Mouse (Mus musculus) bone marrow macrophage, adult 2 months (primary cell): ENCODE measurements at regions not wholly inside any gene's neighbourhood (a gene's known extent, or its start where the extent isn't known, plus 50 kb on each side); places are given as distances from the start of the nearest gene placed in this dataset.

Experiments used
- CTCF ChIP-seq: IDR thresholded peaks from 2 replicates; pipeline ENCODE4 v1.5.1; 2012; ENCODE audit warnings: low read depth, mild to moderate bottlenecking, low read length, moderate library complexity
- POLR2A ChIP-seq: IDR thresholded peaks from 2 replicates; pipeline ENCODE4 v1.6.1; 2012; ENCODE audit warnings: mild to moderate bottlenecking, low read depth, low read length, borderline replicate concordance

GRCm38 (mm10) chr17:93141125-93141524 is 57.7 kb upstream of the Adcyap1 start:
- TF ChIP-seq POLR2A (no peak), CTCF (no peak)
